Mouse (Mus musculus): ENCODE measurements around the gene Bcl2. TPM values are rescaled to one million over a fixed set of nuclear protein-coding genes. Genes with fewer than 3 reads are reported as not detected.

The Bcl2 gene
- 0.35 and 0.40 TPM in 2 replicates for polyA plus RNA-seq (2012; rRNA removed)

DNA sequence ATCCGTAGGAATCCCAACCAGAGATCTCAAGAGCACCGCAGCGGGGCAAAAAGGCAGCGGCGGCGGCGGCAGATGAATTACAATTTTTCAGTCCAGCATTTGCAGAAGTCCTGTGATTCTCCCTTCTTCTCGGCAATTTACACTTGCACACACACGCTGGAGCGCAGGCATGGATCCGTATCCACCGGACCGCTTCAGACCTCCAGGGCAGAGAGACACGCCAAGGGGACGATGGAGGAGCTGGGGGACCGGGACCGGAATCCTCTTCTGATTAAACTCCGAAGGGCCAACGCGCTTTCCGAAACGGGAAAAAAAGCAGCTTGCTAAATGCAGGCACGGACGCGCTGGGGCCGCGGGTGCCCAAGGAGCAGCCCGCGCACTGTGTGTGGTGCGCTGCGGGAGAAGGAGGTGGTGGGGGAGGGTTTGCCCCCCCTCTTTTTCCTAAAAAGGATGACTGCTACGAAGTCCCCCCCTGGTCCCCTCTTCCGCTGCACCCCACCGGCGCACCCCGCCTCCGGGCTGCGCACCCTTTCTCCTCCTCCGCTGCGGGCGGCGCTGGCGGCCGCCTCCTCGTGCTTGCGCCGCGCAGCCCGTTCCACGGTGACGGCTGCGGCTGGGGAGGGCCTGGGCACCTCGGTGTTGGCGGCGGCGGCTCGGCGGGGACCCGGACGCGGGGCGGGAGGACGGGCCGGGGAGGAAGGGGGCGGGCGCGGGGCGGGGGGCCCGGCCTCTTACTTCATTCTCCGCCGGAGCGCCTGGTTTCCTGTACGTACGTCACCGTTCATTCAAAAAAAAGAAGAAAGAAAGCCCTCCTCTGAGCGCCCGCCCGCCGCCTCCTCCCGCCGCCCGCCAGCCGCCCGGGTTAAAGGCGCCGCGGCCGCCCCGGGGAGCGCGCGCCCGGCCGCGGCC is at the start of gene Bcl2:
Bcl2 (minus strand) TSS at position 654 of the 909 bp plus-strand sequence.

DNA sequence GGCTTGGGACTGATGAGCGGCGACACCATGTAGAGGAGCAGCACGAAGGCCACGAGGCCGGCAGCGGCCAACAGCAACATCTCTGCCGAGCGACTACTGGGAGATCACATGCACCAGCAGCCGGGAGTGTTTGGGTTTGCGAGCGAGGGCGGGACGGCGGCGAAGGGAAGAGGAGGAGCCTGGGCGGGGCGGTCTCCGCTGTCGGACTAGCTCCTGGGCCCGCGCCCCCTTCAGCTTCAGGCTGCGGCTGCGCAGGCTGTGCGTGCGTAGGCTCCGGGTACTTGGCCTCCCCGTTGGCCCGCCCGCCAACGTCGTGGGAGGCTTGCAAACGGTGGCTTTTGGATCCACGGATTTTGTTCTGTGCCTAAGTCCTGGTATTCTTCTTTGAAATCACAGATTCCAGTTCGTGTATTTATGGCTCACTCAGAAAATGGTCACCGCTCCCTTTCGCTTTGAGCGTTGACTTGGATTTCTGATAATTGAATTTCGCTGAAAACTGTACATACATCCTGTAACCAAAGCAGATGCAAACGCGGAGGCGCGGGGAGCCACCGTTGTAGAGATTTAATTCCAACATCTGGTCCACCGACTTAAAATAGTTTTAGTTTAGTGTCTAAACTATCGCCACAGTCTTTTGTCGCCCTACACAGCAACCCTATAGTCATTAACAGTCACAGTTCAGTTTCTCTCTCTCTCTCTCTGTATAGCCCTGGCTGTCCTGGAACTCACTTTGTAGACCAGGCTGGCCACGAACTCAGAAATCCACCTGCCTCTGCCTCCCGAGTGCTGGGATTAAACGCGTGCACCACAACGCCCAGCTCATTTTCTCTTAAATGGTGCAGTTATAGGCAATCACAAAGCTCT is 45.7 kb upstream of the Bcl2 start, which contains the start of gene Kdsr:
Kdsr (minus strand) TSS at position 156 of the 864 bp plus-strand sequence.

Other genes with a start within 250 kb of the Bcl2 start
- 2.5 and 2.6 TPM in 2 replicates for gene Kdsr, start 45.5 kb upstream of the Bcl2 start, polyA plus RNA-seq (2012; rRNA removed)
- gene Vps4b, start 82.5 kb upstream of the Bcl2 start, polyA plus RNA-seq (2012; rRNA removed): 12.2 and 13.6 TPM in 2 replicates
- gene Serpinb5, start 146.9 kb upstream of the Bcl2 start, polyA plus RNA-seq (2012; rRNA removed): 0.01 TPM in 2 replicates
- not detected in 2 replicates for gene Serpinb12, start 220.2 kb upstream of the Bcl2 start, polyA plus RNA-seq (2012; rRNA removed)

Measured in liver, embryonic 18 days (tissue).